Mouse (Mus musculus): Measurements from ENCODE around the gene Gm28048.

- no peak for TF ChIP-seq CTCF (IDR thresholded peaks at IDR 0.05; ENCODE audit: insufficient read depth, low read length)
- no peak for TF ChIP-seq POLR2A (IDR thresholded peaks at IDR 0.05; ENCODE audit: borderline replicate concordance, extremely low read depth, low read depth, low read length)
Measured at GRCm38 (mm10) chr11:22830684-22831083, 151.2 kb downstream of the Gm28048 start.

All from lung, adult 2 months (tissue).